Mouse (Mus musculus) retina, postnatal 7 days (tissue): Measurements from ENCODE around the gene Ncdn.

Source experiments
- DNase-seq: peaks from one replicate; pipeline ENCODE4 v3.0.0-alpha.2; 2012; ENCODE audit warnings: low read depth, low spot score

Gene Ncdn

DNA sequence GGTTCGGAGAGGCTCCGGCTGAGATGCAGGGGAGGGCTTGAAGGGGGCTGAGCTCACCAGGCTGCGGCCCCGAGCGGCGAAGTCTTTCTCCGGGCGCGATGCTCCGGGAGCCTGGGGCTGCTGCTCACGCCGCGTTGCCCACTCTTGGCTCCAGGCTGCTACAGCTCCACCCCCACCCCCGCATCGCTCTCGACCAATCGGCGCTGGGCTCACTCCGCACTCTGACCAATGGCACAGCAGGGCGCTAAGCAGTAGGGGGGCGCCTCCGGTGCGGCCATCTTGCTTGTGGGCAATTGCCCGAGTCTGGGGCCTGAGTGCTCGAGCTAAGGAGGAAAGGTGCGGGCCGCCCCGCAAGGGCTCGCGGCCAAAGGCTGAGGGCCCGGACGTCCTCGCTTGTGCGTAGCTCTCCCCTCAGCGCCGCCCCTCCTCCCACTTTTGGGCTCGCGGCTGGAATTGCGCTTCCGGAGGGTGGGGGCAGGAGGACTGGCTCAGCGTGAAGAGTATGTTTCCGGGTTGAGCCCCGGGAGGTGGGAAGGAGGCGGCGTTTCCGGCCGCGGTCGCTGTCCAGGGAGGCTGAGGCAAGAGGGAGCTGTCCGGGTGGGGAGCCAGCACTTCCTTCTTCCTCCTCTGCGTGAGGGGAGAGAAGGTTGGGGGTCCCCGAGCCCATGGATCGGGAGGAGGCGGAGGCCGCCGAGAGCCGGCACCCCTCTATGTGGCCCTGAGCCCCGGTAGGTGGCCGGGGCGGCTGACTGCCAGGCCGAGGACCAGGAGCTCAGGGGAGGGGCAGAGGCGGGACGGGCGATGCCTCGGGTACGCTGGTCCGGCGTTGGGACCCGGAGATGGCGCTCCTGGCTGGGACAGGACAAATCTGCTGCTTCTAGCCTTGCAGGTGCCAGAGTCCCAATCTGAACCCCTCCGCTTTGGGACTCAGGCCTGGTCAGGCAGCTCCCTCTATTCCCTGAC is at the start of gene Ncdn, which contains the start of gene AU040320:
Gene Ncdn (minus strand): TSS at position 171 of the 963 bp plus-strand sequence.
Gene AU040320 (plus strand): TSS at position 277 of the 963 bp plus-strand sequence.
- DNase-seq, result peak; percentile 91

DNA sequence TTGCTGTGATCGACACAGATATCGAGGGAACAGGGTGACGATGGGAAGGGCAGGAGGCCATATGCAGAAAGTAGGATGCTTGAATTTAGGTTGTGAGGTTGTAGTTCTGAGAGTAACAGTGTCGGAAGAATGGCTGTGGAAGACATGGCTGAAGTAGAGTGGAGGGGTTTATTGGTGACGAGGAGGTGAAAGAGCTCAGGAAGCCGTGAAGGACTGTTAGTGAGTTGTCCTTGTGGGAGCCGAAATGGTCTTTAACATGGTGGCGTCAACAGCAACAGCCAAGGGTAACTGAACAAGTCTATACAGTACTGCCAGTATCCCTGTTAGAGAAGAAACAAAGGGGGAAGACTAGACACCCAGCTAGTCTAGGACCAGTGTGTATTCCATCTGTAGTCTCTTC is 48.9 kb upstream of the Ncdn start:
- no peak for DNase-seq

DNA sequence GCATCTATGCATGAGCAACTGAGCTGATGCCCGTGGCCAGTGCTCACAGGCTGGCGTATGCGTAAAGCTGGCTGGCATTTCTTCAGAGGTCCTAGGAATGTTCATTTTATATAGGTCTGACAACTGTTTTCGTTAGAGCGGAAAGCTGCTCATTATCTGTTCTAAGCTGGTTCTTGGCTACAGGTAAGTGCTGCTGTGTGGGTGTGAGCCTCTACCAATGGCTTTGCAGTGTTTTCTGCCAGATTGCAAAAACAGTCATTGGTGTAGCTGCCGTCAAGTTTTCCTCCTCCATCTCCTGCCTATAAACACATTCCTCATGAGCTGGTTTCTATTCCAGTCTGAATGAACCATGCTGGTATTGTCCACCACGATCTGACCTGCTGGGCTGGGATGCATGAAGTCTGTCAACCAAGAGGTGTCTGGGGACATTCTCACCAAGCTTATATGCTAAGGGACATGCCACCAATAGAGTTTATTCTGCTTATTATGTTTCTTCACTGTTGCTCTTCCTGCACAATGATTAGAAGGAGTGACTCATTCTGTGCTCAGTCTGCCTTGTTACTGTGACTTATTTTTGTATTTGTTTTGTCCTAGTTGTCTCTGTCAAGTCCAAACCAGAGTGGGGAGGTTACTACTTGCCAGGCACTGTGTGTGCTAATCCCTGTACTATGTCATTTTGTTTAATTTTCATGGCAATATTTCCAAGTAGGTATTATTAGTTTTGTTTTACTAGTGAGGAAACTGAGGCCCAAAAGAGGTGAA is 39.3 kb upstream of the Ncdn start:
- no peak for DNase-seq

DNA sequence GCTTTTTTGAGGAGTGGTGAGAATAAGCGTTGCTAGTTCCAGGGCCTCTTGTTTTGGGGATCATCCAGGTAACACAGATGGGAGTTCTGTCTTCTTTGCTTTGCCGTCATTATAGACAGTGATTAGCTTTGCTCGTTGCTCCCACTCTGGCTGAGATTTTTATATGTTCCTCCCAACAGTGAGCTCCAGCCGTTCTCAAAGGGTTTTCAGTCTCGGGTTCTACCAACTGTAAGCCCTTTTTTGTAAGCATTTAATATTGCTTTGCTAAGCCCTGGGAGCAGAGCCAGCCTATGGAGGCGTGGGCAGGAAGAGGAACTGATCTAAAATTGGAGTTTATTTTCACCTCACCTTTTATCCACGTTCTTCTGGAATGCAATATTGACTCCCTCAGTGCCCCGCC is 29.8 kb upstream of the Ncdn start:
- no peak for DNase-seq

DNA sequence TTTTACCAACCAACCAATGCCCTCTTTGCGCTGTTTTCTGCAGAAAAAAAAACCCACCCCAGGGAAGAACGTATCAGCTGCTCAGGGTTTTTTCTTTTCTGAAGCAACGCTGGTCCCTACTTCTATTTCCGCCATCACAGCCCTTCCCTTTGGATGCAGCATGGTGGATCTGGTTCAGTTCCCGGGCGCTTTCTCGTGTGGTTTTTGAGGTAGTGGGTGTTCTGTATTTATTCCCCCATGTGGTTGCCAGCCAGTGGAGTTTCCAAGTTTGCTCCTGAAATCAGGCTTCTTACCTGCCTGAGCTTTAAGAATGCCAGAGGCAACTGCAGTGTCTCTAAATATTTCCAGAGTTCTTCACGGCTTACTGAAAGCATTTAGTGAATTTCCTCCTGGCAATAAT is 29.3 kb upstream of the Ncdn start:
- DNase-seq, result no peak

DNA sequence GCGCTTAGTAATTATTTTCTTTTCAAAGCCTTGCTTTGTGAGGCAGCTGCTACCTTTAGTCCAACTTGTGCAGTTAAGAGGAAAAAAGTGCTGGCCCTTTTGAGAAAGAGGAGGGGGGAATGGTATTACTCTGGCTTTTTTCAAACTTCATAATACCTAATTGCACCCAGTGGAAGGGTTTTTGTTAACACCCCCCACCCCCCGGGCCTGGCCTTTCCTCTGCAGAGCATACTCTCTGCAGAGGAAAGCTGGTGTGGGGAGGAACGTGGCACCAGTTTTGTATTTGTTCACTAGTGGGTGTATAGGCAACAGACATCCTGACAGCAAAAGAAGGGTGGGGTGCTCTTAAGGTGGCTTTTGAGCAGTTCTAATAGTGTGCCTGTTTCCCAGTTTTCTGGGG is 28.6 kb upstream of the Ncdn start:
- DNase-seq, result no peak

DNA sequence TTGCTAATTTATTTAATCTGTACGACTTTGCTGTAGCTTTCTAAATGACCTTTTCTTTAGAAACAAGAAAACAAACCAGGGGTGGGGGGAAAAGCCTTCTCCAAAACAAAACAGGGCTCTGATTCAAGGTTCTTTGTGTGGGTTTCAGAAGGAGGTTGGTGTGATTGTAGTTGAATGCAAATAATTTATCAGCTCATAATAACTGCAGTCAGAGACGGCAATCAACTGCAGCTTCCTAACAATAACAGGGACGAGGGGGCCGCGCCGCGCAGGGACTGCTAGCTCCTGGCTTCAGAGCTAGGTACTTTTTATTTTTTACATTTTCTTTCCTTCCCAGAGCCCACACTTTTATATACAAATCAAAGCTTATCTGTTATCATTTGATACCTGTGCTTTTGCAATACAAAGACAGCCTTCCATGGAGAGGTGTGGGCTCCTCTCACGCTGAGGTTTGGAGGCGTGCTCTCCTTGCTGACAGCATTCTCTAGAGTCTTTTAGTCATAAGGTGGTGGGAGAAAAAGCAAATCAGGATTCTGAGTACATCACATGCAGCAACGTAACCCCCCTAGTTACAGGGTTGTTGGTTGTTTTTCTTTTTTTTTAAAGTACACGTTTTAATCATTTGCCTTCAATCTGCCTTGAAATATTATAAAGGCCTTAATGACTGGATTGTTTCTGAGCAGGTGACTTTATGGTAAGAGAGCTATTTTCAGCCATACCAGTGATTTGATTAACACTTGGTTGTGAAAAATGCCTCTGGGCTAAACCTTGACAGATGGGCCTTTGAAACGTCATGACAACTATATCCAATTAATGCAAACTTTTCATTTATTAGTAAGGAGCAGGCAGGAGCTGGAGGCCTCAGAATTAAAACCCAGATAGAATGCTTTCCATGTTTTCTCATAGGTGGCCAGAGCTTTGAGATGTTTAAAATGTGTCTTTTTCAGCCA is 26.9 kb upstream of the Ncdn start:
- no peak for DNase-seq

DNA sequence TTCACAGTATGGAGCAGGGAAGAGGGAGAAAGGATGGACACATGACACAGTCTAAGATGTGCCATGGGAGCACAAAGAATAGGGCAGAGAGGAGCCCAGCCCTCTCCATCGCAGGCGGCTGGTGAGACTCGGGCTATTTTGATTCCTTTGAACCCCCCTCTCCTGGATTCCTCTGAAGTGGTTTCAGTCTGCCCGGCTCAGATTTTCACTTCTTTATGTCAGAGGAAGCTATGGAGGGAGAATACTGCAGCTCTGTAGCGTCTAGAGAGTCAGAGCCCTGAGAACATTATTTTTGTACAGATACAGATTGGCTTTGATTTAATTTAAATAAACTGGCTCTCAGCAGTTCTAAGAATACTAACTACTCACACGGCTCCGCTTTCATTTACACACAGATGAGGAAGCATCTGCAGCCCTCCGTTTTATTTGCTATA is 25.9 kb upstream of the Ncdn start:
- no peak for DNase-seq

DNA sequence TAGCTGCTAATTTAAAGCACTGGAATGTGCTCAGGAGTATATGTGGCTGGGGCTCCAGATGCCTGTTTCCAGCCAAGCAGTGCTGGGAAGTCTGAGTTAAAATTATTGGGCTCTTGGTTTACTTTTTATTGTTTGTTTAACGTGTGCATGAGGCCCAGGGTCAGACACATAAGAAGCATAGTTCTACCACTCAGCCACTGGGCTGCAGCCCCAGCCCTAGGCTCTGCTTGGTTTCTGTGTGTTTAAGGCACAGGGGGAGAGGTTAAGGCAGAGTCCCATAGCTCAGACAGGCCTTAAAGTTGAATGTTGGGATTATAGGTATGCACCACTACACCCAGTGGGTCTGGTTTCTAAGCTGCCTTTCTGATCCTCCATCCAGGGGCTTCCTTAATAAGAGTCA is 21.9 kb upstream of the Ncdn start:
- no peak for DNase-seq

DNA sequence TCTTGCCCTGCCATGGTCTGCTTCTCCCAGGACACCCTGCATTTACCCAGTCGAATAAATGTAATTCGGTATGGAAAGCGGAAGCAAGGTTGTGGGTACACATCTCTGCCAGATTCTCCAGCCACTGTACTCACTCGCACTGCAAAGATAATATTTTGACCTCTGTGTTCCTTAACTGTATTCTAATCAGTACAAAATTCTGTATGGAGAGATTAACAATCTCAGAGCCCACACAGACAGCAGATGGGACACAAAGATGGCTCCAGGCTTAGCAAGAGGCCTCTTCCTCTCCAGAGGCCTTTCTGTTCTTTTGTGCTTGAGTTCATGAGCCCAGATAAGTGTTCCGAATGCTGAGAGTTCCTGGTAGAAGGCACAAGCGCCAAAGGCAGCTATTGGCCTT is 20.6 kb upstream of the Ncdn start:
- no peak for DNase-seq

DNA sequence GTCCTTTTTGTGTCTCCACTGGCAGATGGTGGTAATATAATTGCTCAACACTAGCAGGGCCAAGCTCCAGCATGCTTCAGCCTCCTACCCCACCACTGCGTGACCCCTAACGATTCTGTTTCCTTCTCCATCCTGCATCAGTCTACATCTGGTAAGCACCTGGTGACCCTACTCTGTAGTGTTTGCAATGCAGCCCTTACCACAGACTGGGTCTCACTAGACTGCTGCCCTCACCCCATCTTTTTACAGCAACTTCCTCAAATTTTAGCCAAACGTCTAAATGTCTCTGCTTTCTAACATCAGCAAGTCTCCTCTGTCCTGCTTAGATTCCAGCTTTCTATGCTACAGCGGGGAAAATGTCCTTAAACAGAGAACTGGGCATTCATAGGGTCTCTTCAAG is 17.6 kb upstream of the Ncdn start:
- no peak for DNase-seq

DNA sequence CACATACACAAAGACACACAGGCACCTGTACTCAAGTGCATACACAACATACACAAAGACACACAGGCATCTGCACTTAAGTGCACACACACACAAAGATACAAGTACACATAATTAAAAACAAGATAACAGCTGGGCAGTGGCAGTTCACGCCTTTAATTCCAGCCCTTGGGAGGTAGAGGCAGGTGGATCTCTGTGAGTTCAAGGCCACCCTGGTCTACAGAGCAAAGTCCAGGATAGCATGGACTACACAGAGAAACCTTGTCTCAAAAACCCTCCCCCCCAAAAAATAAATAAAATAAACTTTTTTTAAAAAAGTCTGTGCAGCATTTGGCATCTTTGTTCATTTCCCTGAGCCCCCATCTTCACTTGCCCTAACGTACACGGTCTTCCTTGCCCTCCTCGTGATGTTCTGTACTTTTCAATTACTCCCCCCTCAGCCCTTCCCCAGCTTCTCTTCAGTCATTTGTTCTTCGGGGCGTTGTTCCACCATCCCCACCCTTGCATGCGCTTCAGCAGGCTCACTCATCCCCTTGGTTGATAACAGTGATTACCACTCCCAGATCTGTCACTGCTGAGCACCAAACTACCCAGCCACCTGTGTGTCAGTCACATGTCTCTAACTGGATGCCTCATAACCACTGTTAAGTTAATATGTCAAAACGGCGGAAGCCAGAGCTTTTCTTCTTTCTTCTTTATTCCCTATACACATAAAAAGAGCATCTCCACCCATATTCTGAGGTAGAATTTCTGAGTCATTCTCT is 16.7 kb upstream of the Ncdn start:
- no peak for DNase-seq

DNA sequence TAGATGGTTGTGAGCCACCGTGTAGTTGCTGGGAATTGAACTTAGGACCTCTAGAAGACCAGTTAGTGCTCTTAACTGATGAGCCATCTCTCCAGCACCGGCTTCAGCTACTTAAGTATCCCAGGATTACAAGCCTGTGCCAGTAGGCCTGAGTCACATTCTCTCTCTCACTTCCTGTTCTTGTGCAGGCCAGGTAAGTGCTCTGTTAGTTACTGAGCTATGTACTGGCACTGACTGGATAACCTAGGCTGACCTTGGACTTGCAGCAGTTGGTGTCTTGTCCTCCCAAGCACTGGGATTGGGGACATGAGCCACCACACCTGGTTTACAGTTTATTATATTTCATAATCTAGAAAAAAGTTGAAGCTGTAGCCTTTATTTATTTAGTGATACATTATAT is 10.2 kb upstream of the Ncdn start:
- no peak for DNase-seq

DNA sequence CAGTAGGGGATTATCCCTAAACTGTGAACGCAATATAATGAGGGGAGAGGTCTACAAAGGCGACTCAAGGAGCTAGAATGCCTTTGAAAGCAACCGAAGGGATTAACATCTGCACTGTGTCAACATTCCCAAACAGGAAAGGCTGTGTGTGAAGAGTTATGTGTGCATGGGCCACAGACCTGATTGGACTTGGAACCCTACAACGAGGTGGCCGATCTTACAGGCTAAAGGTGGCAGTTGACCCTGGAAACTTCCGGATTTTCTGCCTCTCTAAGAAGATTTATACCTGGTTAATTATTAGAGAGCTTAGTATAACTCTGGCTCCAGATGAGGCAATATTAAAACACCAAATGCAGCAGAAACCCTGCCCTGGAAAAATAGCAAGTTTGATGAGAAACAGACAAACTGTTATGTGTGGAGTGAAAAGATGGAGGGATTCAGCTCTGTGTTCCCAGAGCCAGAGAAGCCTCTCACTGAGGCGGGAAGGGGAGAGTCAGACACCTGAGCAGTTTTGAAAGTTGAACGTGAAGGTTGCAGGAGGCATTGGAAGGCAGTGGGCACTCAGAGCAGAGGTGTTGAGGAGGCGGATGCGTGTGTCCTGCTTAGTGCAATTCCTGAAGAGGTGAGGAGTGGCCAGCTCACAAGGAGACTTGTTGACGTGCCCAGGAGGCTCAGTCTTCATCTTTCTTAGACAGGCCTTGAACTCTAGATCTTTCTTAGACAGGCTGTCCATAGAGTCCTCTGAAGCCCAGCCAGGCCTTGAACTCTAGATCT is 9.5 kb upstream of the Ncdn start:
- no peak for DNase-seq

DNA sequence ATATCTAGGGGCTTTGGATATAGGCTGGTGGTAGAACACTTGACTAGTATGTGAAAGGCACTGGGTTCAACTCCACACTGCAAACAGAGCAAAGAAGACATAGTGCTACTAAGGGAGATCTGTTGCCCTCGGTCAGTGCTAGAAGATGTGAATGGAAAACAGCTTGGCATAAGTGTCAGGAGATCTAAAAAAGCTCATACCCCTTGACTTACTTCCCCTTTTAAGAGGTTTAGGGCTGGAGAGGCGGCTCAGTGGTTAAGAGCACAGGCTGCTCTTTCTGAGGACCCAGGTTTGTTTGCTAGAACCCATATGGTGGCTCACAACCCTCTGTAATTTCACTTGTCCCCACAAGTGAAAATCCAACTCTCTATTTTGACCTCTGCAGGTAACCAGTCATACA is 6.2 kb upstream of the Ncdn start:
- no peak for DNase-seq

DNA sequence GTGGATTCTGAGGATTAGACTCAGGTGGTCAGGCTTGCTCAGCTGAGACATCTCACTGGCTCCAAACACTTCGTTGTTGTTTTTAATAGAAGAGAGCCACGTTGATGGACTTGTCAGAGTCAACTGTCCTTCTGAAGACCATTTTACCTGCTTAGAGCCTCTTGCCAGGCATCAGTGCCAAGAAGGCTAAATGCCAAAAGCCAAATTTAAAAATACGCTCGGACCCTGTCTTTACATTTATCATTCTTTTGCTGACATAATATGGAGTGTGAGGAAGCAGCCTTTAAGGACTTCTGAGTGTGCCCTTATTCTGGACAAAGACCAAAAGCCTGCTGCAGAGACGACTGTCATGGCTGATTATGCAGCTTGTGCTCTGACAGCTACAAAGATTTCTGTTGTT is 5.1 kb upstream of the Ncdn start:
- no peak for DNase-seq

DNA sequence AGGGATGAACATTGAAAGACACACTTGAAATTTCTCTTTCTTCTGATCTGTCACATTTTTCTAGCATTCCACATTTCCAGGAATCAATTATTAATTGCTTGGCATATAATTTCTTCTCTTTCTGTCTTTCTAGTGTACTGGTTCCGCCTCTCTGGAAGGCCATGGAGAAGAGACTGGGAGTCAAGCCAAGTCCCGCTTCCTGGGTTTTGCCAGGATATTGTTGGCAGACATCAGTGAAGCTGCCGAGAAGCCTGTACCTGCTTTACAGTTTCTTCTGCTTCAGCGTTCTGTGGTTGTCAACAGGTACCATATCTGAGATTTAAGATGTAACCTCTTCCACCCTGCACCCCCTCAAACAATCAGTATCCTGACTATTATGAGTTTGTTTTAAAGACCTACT is 3.5 kb upstream of the Ncdn start:
- no peak for DNase-seq

DNA sequence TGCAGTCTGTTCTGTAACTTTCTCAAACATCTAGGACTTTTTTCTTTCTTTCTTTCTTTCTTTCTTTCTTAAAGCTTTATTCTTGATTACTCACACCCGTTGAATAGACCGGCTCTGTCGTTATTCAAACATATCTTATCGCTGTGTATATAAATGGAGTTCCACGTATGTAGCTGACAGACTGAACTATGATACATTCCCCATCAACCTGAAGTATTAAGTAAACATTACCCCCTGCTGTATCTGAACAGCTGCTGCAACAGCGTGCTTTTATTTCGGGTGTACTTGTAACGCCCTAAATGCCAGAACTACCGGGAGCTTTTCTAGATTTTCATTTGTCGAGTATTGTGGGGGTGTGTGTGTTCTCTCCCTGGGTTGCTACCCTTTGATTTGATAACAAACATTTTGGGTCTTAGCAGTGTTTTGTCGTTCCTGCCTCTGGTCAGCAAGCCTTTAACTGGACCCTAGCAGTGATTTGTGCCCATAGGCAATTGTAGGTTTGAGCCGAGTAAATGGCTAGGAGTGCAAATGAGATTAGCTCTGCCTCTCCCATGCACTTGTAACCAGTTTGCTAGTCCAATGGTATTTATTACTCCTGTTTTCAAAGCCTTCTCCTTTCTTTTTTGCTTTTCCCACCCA is 1.6 kb upstream of the Ncdn start:
- DNase-seq, result no peak

DNA sequence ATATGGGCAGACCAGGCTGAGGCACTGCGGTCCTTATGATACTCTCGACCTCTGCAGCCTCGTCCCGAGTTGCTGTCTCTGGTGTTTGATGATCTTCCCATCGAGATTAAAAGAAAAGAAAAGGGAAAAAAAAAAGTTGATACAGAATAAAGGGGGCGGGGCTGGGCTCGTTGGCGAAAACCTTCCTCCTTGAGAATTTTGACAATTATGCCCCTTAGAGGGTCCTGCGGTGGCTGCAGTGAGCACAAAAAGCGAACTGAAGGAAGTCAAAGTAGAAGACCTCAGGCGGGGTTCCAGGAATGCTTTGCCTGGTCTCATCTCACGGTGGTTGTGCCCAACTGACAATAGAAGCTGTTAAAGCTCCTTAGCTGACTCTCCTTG is 983 bp upstream of the Ncdn start:
- DNase-seq, result no peak
